Mouse (Mus musculus): ENCODE measurements around the gene Ptar1.

- TF ChIP-seq CTCF (IDR thresholded peaks at IDR 0.05; ENCODE audit: control insufficient read depth, insufficient read depth, insufficient replicate concordance, low read depth, low read length): peak; percentile 77
- TF ChIP-seq POLR2A (IDR thresholded peaks at IDR 0.05; ENCODE audit: control insufficient read depth, low read depth, low read length): no peak
Measured at GRCm38 (mm10) chr19:23757961-23758553, 70.8 kb downstream of the Ptar1 start.
